Mouse (Mus musculus) spleen, postnatal 10 days (tissue): ENCODE data around the gene Zdhhc9.

Experiments used
- DNase-seq, 2 experiments: peaks; one replicate each; pipeline ENCODE4 v3.0.0; 2021 to 2022; ENCODE audit warnings: low spot score in 2 of 2

Zdhhc9 gene

GRCm38 (mm10) chrX:48127502-48128218 is 81.0 kb downstream of the Zdhhc9 start:
- DNase-seq = no peak

- DNase-seq = no peak
Observed at GRCm38 (mm10) chrX:48126903-48127476, 81.7 kb downstream of the Zdhhc9 start.

GRCm38 (mm10) chrX:48124132-48125071 is 84.3 kb downstream of the Zdhhc9 start:
- peak; percentile 54 to 72 for DNase-seq
